Mouse (Mus musculus) frontal cortex, postnatal 25 days (tissue): Measurements from ENCODE around the gene Sec24c.

Experiments used
- DNase-seq, 2 experiments: peaks; one replicate each; pipeline ENCODE4 v3.0.0; 2022; ENCODE audit warnings: low spot score in 2 of 2

Gene Sec24c

GRCm38 (mm10) chr14:20659687-20660086 is 14.4 kb upstream of the Sec24c start:
- DNase-seq = no peak

GRCm38 (mm10) chr14:20660827-20661660 is 13.1 kb upstream of the Sec24c start:
- peak; percentile 83 to 90 for DNase-seq

GRCm38 (mm10) chr14:20661661-20662331 is 12.3 kb upstream of the Sec24c start:
- DNase-seq = no peak

GRCm38 (mm10) chr14:20662740-20663139 is 11.4 kb upstream of the Sec24c start:
- no peak for DNase-seq

- no peak for DNase-seq
These were observed 10.5 kb upstream of the Sec24c start for GRCm38 (mm10) chr14:20663601-20664000.

GRCm38 (mm10) chr14:20664436-20664835 is 9.7 kb upstream of the Sec24c start:
- DNase-seq = no peak

- DNase-seq = no peak
These were observed 6.6 kb upstream of the Sec24c start for GRCm38 (mm10) chr14:20667469-20667868.

- no peak for DNase-seq
These were observed 5.8 kb upstream of the Sec24c start, which contains the start of gene Synpo2l for GRCm38 (mm10) chr14:20668154-20668810. Synpo2l (minus strand) TSS chr14:20668354.

- no peak for DNase-seq
These were observed 1.1 kb upstream of the Sec24c start for GRCm38 (mm10) chr14:20672990-20673389.

GRCm38 (mm10) chr14:20673735-20674063 is 409 bp upstream of the Sec24c start:
- DNase-seq = peak in 1 of 2 experiments; percentile 38

GRCm38 (mm10) chr14:20677906-20678305 is 3.8 kb downstream of the Sec24c start:
- DNase-seq = no peak

GRCm38 (mm10) chr14:20681742-20682141 is 7.6 kb downstream of the Sec24c start:
- DNase-seq = no peak

- DNase-seq = no peak
These were observed 8.4 kb downstream of the Sec24c start for GRCm38 (mm10) chr14:20682498-20682897.

- no peak for DNase-seq
These were observed 12.5 kb downstream of the Sec24c start for GRCm38 (mm10) chr14:20686576-20686975.

GRCm38 (mm10) chr14:20689009-20689408 is 14.9 kb downstream of the Sec24c start:
- no peak for DNase-seq

- DNase-seq = no peak
These were observed 17.7 kb downstream of the Sec24c start for GRCm38 (mm10) chr14:20691772-20692171.

- DNase-seq = no peak
These were observed 19.5 kb downstream of the Sec24c start for GRCm38 (mm10) chr14:20693589-20694101.

- no peak for DNase-seq
These were observed 20.2 kb downstream of the Sec24c start for GRCm38 (mm10) chr14:20694185-20694883.

GRCm38 (mm10) chr14:20694884-20695760 is 21.0 kb downstream of the Sec24c start, which contains the start of gene Fut11:
Fut11 (plus strand) TSS chr14:20694968.
- peak; percentile 62 to 74 for DNase-seq

- DNase-seq = no peak
These were observed 21.8 kb downstream of the Sec24c start for GRCm38 (mm10) chr14:20695761-20696520.
